Mouse (Mus musculus): ENCODE measurements around the gene Atp5g1. TPM values are rescaled to one million over a fixed set of nuclear protein-coding genes. Genes with fewer than 3 reads are reported as not detected.

The Atp5g1 gene
- polyA plus RNA-seq, 1 experiment = 212 TPM

DNA sequence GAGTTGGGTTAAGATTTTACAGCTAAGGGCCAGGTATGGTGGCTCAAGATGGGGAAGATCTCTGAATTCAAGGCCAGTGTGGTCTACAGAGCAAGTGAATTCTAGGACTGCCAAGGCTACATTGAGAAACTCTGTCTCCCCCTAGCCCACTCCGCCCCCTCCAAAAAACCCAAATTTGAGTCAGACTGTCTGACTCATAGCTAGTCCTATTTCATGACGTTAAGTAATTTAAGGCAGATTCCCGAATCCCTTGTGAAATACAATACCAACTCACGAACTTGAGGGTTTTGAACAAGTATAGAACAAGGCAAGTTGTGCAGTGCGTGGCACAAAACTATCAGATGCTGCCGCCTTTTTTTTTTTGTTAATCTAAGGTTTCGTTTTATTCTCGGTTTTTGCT, 41.4 kb downstream of the Atp5g1 start:
- H3K27ac ChIP-seq (ENCODE audit: insufficient read depth, low read length) = peak overlapping the region; percentile 96
- H3K4me1 ChIP-seq (ENCODE audit: control insufficient read depth, insufficient read depth, low read length) = peaks cover 3% of the 10 kb centered on the region; the same call in 1 of the 2 replicates
- TF ChIP-seq CTCF (IDR thresholded peaks at IDR 0.05; ENCODE audit: borderline replicate concordance, insufficient read depth, low read length) (no peak), POLR2A (IDR thresholded peaks at IDR 0.05; ENCODE audit: low read depth, low read length) (no peak)
- H3K4me3 ChIP-seq (ENCODE audit: insufficient read depth, low read length) = peak overlapping the region; percentile 88

DNA sequence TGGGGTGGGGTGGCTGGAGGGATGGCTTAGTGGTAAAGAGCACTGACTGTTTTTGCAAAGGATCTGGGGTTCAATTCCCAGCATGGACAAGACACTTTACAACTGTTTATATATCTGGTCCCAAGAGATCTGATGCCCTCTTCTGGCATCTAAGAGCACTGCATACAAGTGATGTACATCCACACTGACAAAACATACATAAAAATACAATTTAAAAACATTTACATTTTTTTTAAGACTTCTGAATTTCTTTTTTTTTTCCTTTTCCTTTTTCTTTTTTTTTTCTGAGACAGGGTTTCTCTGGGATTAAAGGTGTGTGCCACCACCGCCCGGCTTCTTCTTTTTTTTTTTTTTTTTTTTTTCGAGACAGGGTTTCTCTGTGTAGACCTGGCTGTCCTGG, 42.2 kb downstream of the Atp5g1 start:
- H3K27ac ChIP-seq (ENCODE audit: insufficient read depth, low read length) = no peak overlapping the region
- TF ChIP-seq CTCF (IDR thresholded peaks at IDR 0.05; ENCODE audit: borderline replicate concordance, insufficient read depth, low read length) (no peak), POLR2A (IDR thresholded peaks at IDR 0.05; ENCODE audit: low read depth, low read length) (no peak)
- H3K4me3 ChIP-seq (ENCODE audit: insufficient read depth, low read length) = no peak overlapping the region
- H3K4me1 ChIP-seq (ENCODE audit: control insufficient read depth, insufficient read depth, low read length) = peaks cover 3% of the 10 kb centered on the region; the same call in 1 of the 2 replicates

DNA sequence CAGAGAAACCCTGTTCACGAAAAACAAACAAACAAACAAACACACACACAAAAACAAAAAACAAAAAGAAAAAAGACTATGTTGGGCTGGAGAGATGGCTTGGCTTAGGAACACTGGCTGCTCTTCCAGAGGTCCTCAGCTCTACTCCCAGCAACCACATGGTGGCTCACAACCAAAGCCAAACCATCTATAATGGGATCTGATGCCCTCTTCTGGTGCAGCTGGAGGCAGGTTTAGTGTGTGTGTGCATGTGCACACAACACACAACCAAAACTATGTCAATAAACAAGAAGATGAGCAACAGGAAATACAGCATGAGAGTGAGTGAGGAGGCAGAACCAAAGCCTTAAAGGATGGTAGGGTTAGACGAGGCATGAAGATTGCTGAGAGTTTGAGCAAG, 43.8 kb downstream of the Atp5g1 start:
- Histone ChIP-seq H3K27ac (ENCODE audit: insufficient read depth, low read length) (no peak overlapping the region), H3K4me3 (ENCODE audit: insufficient read depth, low read length) (no peak overlapping the region), H3K4me1 (ENCODE audit: control insufficient read depth, insufficient read depth, low read length) (peaks cover 3% of the 10 kb centered on the region; the same call in 1 of the 2 replicates)
- TF ChIP-seq CTCF (IDR thresholded peaks at IDR 0.05; ENCODE audit: borderline replicate concordance, insufficient read depth, low read length) (peak; percentile 20; the same call in 1 of the 2 replicates), POLR2A (IDR thresholded peaks at IDR 0.05; ENCODE audit: low read depth, low read length) (no peak)

DNA sequence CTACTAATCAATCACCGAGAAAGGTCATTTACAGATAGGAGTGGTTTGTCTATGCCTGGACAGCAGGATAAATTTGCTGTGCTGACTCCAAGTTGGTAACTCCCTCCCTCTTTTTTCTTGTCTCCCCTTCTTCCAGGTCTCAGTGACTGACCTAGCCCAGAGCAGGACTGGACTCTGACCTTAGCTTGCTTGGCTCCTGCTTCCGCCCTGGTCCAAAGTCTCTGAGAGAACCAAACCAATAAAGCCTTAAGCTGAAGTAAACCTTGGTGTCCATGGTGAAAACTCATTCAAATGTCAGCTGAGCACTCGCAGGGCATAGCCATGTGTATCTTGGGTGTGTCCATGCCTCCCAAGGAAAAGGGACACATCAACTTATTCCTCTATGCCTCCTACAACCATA, 44.9 kb downstream of the Atp5g1 start:
- TF ChIP-seq CTCF (IDR thresholded peaks at IDR 0.05; ENCODE audit: borderline replicate concordance, insufficient read depth, low read length) (no peak), POLR2A (IDR thresholded peaks at IDR 0.05; ENCODE audit: low read depth, low read length) (no peak)
- Histone ChIP-seq H3K27ac (ENCODE audit: insufficient read depth, low read length) (no peak overlapping the region), H3K4me3 (ENCODE audit: insufficient read depth, low read length) (no peak overlapping the region), H3K4me1 (ENCODE audit: control insufficient read depth, insufficient read depth, low read length) (peaks cover under 1% of the 10 kb centered on the region; the same call in 1 of the 2 replicates)

- no peaks in the 10 kb centered on the region for H3K4me1 ChIP-seq (ENCODE audit: control insufficient read depth, insufficient read depth, low read length)
- no peak overlapping the region for H3K27ac ChIP-seq (ENCODE audit: insufficient read depth, low read length)
- no peak overlapping the region for H3K4me3 ChIP-seq (ENCODE audit: insufficient read depth, low read length)
- no peak for TF ChIP-seq POLR2A (IDR thresholded peaks at IDR 0.05; ENCODE audit: low read depth, low read length)
- TF ChIP-seq CTCF (IDR thresholded peaks at IDR 0.05; ENCODE audit: borderline replicate concordance, insufficient read depth, low read length) = no peak
These were observed 47.3 kb downstream of the Atp5g1 start for GRCm38 (mm10) chr11:96028130-96028529.

GRCm38 (mm10) chr11:96020622-96021021, 54.8 kb downstream of the Atp5g1 start:
- TF ChIP-seq CTCF (IDR thresholded peaks at IDR 0.05; ENCODE audit: borderline replicate concordance, insufficient read depth, low read length) = no peak
- TF ChIP-seq POLR2A (IDR thresholded peaks at IDR 0.05; ENCODE audit: low read depth, low read length) = no peak
- Histone ChIP-seq H3K4me1 (ENCODE audit: control insufficient read depth, insufficient read depth, low read length) (peaks cover 5% of the 10 kb centered on the region; the same call in 1 of the 2 replicates), H3K27ac (ENCODE audit: insufficient read depth, low read length) (no peak overlapping the region), H3K4me3 (ENCODE audit: insufficient read depth, low read length) (no peak overlapping the region)

Other genes starting within 250 kb of the Atp5g1 start
- gene Gngt2, start 238.5 kb downstream of the Atp5g1 start, polyA plus RNA-seq (2011; ENCODE audit: insufficient read length, low read depth, missing spikeins) = 2.4 and 5.6 TPM in 2 replicates
- gene Abi3, start 233.2 kb downstream of the Atp5g1 start, polyA plus RNA-seq (2011; ENCODE audit: insufficient read length, low read depth, missing spikeins) = 0.40 and 1.1 TPM in 2 replicates
- 0.47 and 0.51 TPM in 2 replicates for gene B4galnt2, start 160.8 kb downstream of the Atp5g1 start, polyA plus RNA-seq (2011; ENCODE audit: insufficient read length, low read depth, missing spikeins)
- 37.9 and 39.8 TPM in 2 replicates for gene Igf2bp1, start 69.7 kb downstream of the Atp5g1 start, polyA plus RNA-seq (2011; ENCODE audit: insufficient read length, low read depth, missing spikeins)
- not detected in 2 replicates for gene Gip, start 51.1 kb downstream of the Atp5g1 start, polyA plus RNA-seq (2011; ENCODE audit: insufficient read length, low read depth, missing spikeins)
- 68.4 and 71.9 TPM in 2 replicates for gene Snf8, start 40.8 kb downstream of the Atp5g1 start, polyA plus RNA-seq (2011; ENCODE audit: insufficient read length, low read depth, missing spikeins)
- gene Ube2z, start 10.3 kb downstream of the Atp5g1 start, polyA plus RNA-seq (2011; ENCODE audit: insufficient read length, low read depth, missing spikeins) = 79.3 and 80.1 TPM in 2 replicates
- not detected in 2 replicates for gene Calcoco2, start 36.3 kb upstream of the Atp5g1 start, polyA plus RNA-seq (2011; ENCODE audit: insufficient read length, low read depth, missing spikeins)
- gene Ttll6, start 58.1 kb upstream of the Atp5g1 start, polyA plus RNA-seq (2011; ENCODE audit: insufficient read length, low read depth, missing spikeins) = not detected in 2 replicates
- not detected in 2 replicates for gene Hoxb13, start 118.6 kb upstream of the Atp5g1 start, polyA plus RNA-seq (2011; ENCODE audit: insufficient read length, low read depth, missing spikeins)
- gene Hoxb9, start 195.8 kb upstream of the Atp5g1 start, polyA plus RNA-seq (2011; ENCODE audit: insufficient read length, low read depth, missing spikeins) = 43.5 and 51.7 TPM in 2 replicates
- gene Hoxb8, start 206.2 kb upstream of the Atp5g1 start, polyA plus RNA-seq (2011; ENCODE audit: insufficient read length, low read depth, missing spikeins) = 11.7 and 20.1 TPM in 2 replicates
- 13.1 and 22.5 TPM in 2 replicates for gene Hoxb7, start 211.0 kb upstream of the Atp5g1 start, polyA plus RNA-seq (2011; ENCODE audit: insufficient read length, low read depth, missing spikeins)
- gene Hoxb6, start 216.8 kb upstream of the Atp5g1 start, polyA plus RNA-seq (2011; ENCODE audit: insufficient read length, low read depth, missing spikeins) = 9.6 and 14.1 TPM in 2 replicates
- gene Hoxb5, start 227.7 kb upstream of the Atp5g1 start, polyA plus RNA-seq (2011; ENCODE audit: insufficient read length, low read depth, missing spikeins) = 4.1 and 5.9 TPM in 2 replicates
- 8.3 and 10.4 TPM in 2 replicates for gene Hoxb4, start 242.6 kb upstream of the Atp5g1 start, polyA plus RNA-seq (2011; ENCODE audit: insufficient read length, low read depth, missing spikeins)
- gene Hoxb3, start 247.7 kb upstream of the Atp5g1 start, polyA plus RNA-seq (2011; ENCODE audit: insufficient read length, low read depth, missing spikeins) = 19.1 and 21.9 TPM in 2 replicates